Mouse (Mus musculus) midbrain, embryonic 10.5 days (tissue): ENCODE results near the gene Exoc2. TPM values are rescaled to one million over a fixed set of nuclear protein-coding genes. Genes with fewer than 3 reads are reported as not detected.

ENCODE experiments used
- DNase-seq: peaks from one replicate; pipeline ENCODE4 v3.0.0-alpha.2; 2017; ENCODE audit warnings: low spot score
- H3K27ac ChIP-seq: fragments of 300-500 bp; sonication (generic); replicated peaks from 2 replicates; pipeline ENCODE4 v1.5.1; 2016; ENCODE audit warnings: mild to moderate bottlenecking
- H3K27me3 ChIP-seq: fragments of 300-500 bp; sonication (generic); 2 replicates; pipeline ENCODE4 v1.6.1; 2016; ENCODE audit warnings: low read depth, mild to moderate bottlenecking; ENCODE audit not compliant: poor library complexity, severe bottlenecking
- H3K36me3 ChIP-seq: fragments of 300-500 bp; sonication (generic); 2 replicates; pipeline ENCODE4 v1.6.1; 2016; ENCODE audit warnings: mild to moderate bottlenecking, moderate library complexity
- H3K4me1 ChIP-seq: fragments of 300-500 bp; sonication (generic); 2 replicates; pipeline ENCODE4 v1.6.1; 2016
- H3K4me3 ChIP-seq: fragments of 300-500 bp; sonication (generic); 2 replicates; pipeline ENCODE4 v1.5.1; 2016; ENCODE audit warnings: mild to moderate bottlenecking, moderate library complexity
- H3K9me3 ChIP-seq: fragments of 300-500 bp; sonication (generic); replicated peaks from 2 replicates; pipeline ENCODE4 v1.6.1; 2016; ENCODE audit warnings: mild to moderate bottlenecking
- WGBS: fragments of 180-500 bp; shearing (Covaris S2); methylation state at CpG from one replicate; pipeline ENCODE4 v1.1.7; 2016; 5-methylcytosine and 5-hydroxymethylcytosine counted together
- polyA plus RNA-seq: library from polyadenylated mRNA; unstranded; fragments of >200 nt; fragmentation: Nextera tagmentation; extraction: Ambion mirVana; gene quantifications from 2 replicates; pipeline ENCODE4 v1.2.1, GENCODE M21; 2016

The Exoc2 gene
- polyA plus RNA-seq, 1 experiment from 2014 or later = 36.2 TPM

- Histone ChIP-seq H3K27me3 (no peaks in the 10 kb centered on the region), H3K4me3 (no peak overlapping the region), H3K36me3 (no peaks in the 10 kb centered on the region), H3K27ac (no peak overlapping the region), H3K9me3 (no peaks in the 10 kb centered on the region), H3K4me1 (no peaks in the 10 kb centered on the region)
- WGBS = 91% methylated on average over 5 of the region's 5 CpGs
- no peak for DNase-seq
These were observed 180.3 kb downstream of the Exoc2 start for GRCm38 (mm10) chr13:30793616-30794015.

DNA sequence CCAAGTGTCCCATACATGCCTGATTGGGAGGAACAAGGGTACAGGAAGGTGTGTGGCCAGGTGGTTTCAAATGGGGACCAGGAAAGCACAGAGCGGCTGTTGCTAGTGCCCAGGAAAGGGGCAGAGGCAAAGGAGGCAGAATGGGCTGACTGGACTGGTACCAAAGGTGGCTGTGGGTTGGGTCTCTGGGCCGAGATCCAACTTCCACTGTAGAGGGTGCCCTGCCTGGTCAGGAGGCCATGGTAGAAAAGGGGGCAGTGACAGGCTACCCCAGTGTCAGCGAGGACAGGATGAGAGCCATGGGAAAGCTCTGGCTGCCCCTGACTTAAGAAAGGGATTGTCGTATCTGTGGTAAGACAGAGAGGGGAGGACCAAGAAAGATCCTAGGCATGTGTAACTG, 180.7 kb downstream of the Exoc2 start:
- DNase-seq = no peak
- no peaks in the 10 kb centered on the region for H3K4me1 ChIP-seq
- H3K27me3 ChIP-seq = no peaks in the 10 kb centered on the region
- WGBS = 90% methylated on average over 4 of the region's 4 CpGs
- no peaks in the 10 kb centered on the region for H3K9me3 ChIP-seq
- no peak overlapping the region for H3K27ac ChIP-seq
- no peaks in the 10 kb centered on the region for H3K36me3 ChIP-seq
- no peak overlapping the region for H3K4me3 ChIP-seq

GRCm38 (mm10) chr13:30792741-30793140, 181.2 kb downstream of the Exoc2 start:
- no peak overlapping the region for H3K27ac ChIP-seq
- no peak overlapping the region for H3K4me3 ChIP-seq
- no peaks in the 10 kb centered on the region for H3K36me3 ChIP-seq
- no peaks in the 10 kb centered on the region for H3K9me3 ChIP-seq
- no peaks in the 10 kb centered on the region for H3K27me3 ChIP-seq
- WGBS = 78% methylated on average over 3 of the region's 3 CpGs
- no peak for DNase-seq
- no peaks in the 10 kb centered on the region for H3K4me1 ChIP-seq

DNA sequence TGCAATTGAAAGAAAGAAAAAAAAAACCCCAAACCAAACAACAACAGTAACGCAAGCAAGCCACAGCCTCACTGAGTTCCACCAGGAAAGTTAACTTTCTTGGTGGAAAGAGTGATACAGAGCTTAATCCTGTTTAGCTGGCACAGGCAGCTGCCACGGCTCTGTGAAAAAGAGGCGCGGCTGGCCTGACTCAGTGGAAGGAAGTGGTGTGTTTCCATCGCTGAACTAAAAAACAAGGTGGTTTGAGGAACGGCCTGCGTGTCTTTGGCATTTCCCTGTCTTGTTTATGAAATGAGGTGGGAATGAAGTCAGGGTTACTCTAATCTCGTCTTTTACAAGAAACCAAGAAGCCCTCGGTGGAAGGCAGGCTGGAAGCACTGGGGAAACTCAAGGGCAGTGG, 181.6 kb downstream of the Exoc2 start:
- 86% methylated on average over 9 of the region's 9 CpGs for WGBS
- DNase-seq = no peak
- Histone ChIP-seq H3K4me1 (peaks cover 4% of the 10 kb centered on the region; the same call in 1 of the 2 replicates), H3K27ac (no peak overlapping the region), H3K9me3 (no peaks in the 10 kb centered on the region), H3K36me3 (no peaks in the 10 kb centered on the region), H3K27me3 (no peaks in the 10 kb centered on the region), H3K4me3 (no peak overlapping the region)

GRCm38 (mm10) chr13:30790016-30790415, 183.9 kb downstream of the Exoc2 start:
- Histone ChIP-seq H3K27ac (no peak overlapping the region), H3K4me1 (peaks cover 11% of the 10 kb centered on the region), H3K9me3 (no peaks in the 10 kb centered on the region), H3K27me3 (no peaks in the 10 kb centered on the region), H3K4me3 (no peak overlapping the region), H3K36me3 (no peaks in the 10 kb centered on the region)
- WGBS = 71% methylated on average over 5 of the region's 5 CpGs
- no peak for DNase-seq

GRCm38 (mm10) chr13:30788421-30788820, 185.5 kb downstream of the Exoc2 start:
- no peak for DNase-seq
- Histone ChIP-seq H3K27me3 (no peaks in the 10 kb centered on the region), H3K36me3 (no peaks in the 10 kb centered on the region), H3K9me3 (no peaks in the 10 kb centered on the region), H3K27ac (no peak overlapping the region), H3K4me3 (no peak overlapping the region), H3K4me1 (peaks cover 11% of the 10 kb centered on the region)
- WGBS = 89% methylated on average over 3 of the region's 3 CpGs

DNA sequence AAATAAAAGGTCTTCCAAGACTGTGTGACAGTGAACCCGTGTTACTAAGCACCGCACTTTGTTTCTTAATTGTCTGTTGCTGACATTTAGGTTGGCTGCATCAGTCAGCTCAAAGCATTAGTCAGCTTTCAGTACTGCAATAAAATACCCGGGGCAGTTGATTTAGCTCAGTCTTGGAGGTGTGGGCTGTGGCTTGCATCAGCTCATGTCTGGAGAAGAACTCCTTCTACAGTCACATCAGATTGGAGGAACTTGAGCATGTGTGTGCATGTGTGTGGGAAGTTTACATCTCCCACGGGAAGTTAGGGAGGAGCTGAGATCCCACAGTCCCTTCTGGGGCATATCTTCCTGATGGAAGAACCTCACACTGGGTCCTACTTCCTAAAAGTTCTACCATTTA, 185.9 kb downstream of the Exoc2 start:
- no peak overlapping the region for H3K4me3 ChIP-seq
- H3K4me1 ChIP-seq = peaks cover 11% of the 10 kb centered on the region
- no peaks in the 10 kb centered on the region for H3K36me3 ChIP-seq
- WGBS = 97% methylated on average over 4 of the region's 4 CpGs
- H3K27me3 ChIP-seq = no peaks in the 10 kb centered on the region
- no peaks in the 10 kb centered on the region for H3K9me3 ChIP-seq
- no peak for DNase-seq
- H3K27ac ChIP-seq = no peak overlapping the region

DNA sequence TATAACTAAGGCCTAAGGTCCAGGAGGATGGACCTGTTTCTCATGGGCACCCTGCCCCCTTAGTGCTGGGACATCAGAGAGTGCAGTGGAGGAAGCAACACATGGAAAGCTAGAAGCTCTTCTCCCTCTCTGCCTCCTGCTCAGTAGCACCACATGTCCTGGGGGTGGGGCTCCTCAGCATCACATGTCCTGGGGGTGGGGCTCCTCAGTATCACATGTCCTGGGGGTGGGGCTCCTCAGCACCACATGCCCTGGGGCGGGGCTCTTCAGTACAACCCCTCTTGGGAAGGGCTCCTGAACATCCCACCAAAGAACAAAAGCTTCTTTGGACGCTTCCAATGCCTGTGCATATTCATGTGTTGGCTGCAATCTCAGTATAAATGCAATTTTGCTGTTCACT, 186.3 kb downstream of the Exoc2 start:
- Histone ChIP-seq H3K4me1 (peaks cover 13% of the 10 kb centered on the region), H3K9me3 (no peaks in the 10 kb centered on the region), H3K4me3 (no peak overlapping the region), H3K27ac (no peak overlapping the region), H3K27me3 (no peaks in the 10 kb centered on the region), H3K36me3 (no peaks in the 10 kb centered on the region)
- no peak for DNase-seq
- 83% methylated on average over 2 of the region's 2 CpGs for WGBS

DNA sequence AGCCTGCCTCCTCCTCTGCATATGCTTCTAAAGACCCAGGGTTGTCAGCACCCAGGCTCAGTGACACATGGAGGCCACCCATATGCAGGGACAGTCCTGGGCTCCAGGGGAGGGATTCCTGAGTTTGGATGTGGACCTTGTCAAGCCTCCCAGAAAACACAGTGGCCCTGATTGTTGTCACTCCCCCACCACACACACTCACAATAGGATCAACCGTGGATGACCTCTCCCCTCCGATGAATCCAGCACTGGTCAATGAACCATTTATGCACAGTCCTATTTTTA, 186.9 kb downstream of the Exoc2 start:
- WGBS = 67% methylated on average over 2 of the region's 2 CpGs
- H3K27ac ChIP-seq = 0 out of 2 replicates have a peak overlapping the region, but pooled peaks have one; percentile 23
- no peak overlapping the region for H3K4me3 ChIP-seq
- H3K4me1 ChIP-seq = peaks cover 17% of the 10 kb centered on the region
- no peak for DNase-seq
- no peaks in the 10 kb centered on the region for H3K36me3 ChIP-seq
- H3K27me3 ChIP-seq = no peaks in the 10 kb centered on the region
- no peaks in the 10 kb centered on the region for H3K9me3 ChIP-seq

DNA sequence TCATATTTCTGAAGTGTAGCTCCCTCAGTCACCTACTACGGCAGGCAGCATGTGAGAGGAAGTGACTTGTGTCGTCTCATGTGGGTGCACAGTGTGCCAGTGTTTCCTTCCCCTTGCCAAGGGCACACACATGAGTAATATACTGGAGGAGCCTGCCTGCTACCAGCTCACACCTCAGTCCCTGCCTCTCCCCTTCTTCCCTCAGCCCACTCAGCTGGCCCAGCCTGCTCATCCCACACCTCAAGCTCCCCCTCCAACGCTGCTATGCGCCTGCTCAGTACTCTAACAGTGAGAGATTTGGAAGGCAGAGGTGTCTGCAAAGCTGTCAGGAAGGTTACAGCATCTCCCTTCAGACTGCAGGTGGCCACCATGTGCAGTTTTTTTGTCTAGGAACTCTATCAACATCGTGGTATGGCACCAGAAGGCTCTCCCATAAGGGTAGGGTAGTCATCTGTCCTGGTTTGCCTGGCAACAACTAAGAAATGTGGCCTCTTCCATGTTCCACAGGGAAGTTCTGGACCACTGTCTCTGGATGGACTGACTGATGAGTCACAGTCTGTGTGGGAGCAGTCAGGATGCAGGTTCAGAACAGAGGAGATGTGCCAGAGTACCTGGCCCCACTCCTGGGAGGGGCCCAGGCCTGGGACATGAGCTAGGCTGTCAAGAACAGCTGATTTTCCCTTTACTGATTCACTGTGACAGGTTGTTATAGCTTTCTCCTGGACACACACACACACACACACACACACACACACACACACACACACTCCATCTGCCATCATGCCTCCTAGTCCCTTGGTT, 187.5 kb downstream of the Exoc2 start:
- Histone ChIP-seq H3K4me3 (no peak overlapping the region), H3K27me3 (no peaks in the 10 kb centered on the region), H3K27ac (0 out of 2 replicates have a peak overlapping the region, but pooled peaks have one; percentile 23), H3K36me3 (no peaks in the 10 kb centered on the region), H3K9me3 (no peaks in the 10 kb centered on the region), H3K4me1 (peaks cover 19% of the 10 kb centered on the region)
- 85% methylated on average over 5 of the region's 5 CpGs for WGBS
- DNase-seq = no peak

DNA sequence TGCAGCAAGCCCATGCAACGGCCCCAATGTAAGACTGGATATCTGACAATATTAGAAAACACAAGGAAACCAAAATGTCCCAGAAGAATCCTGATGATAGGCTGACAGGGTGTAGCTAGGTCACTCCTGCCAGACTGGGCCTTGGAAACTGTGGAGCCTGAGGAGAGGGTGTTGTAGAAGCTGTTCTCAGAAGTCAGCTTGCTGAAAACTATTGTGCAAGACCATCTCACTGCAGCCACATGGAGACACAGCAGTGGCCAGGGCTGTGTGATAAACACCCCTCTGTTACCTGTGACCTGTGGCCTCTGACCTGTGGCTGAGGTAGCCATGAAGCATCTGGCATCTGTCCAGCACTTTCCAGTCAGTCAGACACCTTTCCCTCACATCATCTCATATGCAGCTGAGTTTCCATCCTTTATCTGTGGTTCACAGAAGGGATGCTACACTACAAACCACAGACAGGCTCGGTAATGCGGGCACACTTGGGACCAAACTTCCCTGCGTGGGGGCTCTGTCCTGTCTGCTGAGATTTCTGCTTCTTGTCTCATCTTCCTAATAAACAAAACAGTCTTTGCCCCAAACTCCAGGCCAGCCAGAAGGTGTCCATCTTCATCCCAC, 188.4 kb downstream of the Exoc2 start:
- Histone ChIP-seq H3K36me3 (no peaks in the 10 kb centered on the region), H3K4me3 (no peak overlapping the region), H3K27me3 (no peaks in the 10 kb centered on the region), H3K27ac (no peak overlapping the region), H3K9me3 (no peaks in the 10 kb centered on the region), H3K4me1 (peaks cover 19% of the 10 kb centered on the region)
- WGBS = 91% methylated on average over 4 of the region's 4 CpGs
- DNase-seq = no peak

DNA sequence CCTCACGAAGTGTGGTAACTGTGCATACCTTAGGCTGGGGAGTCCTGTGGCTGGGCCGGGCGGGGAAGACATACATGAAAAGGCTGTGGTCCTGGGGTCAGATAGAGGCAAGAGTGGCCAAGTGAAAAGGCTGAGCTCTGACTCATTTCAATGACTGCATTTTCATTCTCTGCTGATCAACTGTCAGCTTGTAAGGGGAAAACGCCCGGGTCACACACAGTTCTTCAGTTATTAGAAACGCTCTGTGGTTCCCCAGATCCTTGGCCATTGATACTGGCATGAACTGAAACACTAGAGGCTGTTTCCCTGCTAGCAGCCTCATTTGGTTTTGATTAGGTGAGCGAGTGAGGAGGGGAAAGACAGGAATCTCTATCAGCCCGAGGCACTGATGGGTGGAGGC, 191.5 kb downstream of the Exoc2 start:
- DNase-seq = peak; percentile 17
- peaks cover 17% of the 10 kb centered on the region for H3K4me1 ChIP-seq
- no peaks in the 10 kb centered on the region for H3K27me3 ChIP-seq
- WGBS = 65% methylated on average over 8 of the region's 8 CpGs
- no peak overlapping the region for H3K27ac ChIP-seq
- no peak overlapping the region for H3K4me3 ChIP-seq
- no peaks in the 10 kb centered on the region for H3K36me3 ChIP-seq
- H3K9me3 ChIP-seq = no peaks in the 10 kb centered on the region

DNA sequence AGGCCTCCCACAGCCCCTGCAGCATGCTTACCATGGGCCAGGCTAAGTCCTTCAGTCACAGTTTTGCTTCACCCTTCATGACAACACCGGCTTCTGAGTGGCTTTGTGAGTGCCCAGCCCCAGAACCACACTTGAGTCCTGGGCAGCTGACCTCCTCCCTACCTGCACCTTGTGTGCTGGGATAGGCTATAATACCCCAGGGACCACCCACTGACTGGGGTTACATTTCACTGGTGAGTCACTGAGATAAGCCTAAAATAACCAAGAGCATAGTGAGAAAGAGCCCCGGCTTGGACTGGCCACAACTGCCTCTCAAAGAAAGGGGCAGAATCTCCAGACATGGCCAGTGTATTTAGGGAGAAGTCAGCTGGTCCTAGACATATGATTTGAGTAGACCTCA, 192.0 kb downstream of the Exoc2 start:
- Histone ChIP-seq H3K4me3 (no peak overlapping the region), H3K9me3 (no peaks in the 10 kb centered on the region), H3K36me3 (no peaks in the 10 kb centered on the region), H3K27ac (no peak overlapping the region), H3K4me1 (peaks cover 12% of the 10 kb centered on the region), H3K27me3 (no peaks in the 10 kb centered on the region)
- DNase-seq = no peak
- WGBS = 69% methylated on average over 2 of the region's 2 CpGs
